Mouse (Mus musculus): Measurements from ENCODE around the gene H2al1c. TPM values are rescaled to one million over a fixed set of nuclear protein-coding genes. Genes with fewer than 3 reads are reported as not detected.
A peak's percentile ranks its signal among the peaks of the same experiment; 100 is the strongest.
"Not testable (repeated sequence)": the region's sequence is repeated elsewhere in the genome, so short reads cannot be mapped to it uniquely, and the experiment has no call there.

The H2al1c gene
- not detected for total RNA-seq (2021)

DNA sequence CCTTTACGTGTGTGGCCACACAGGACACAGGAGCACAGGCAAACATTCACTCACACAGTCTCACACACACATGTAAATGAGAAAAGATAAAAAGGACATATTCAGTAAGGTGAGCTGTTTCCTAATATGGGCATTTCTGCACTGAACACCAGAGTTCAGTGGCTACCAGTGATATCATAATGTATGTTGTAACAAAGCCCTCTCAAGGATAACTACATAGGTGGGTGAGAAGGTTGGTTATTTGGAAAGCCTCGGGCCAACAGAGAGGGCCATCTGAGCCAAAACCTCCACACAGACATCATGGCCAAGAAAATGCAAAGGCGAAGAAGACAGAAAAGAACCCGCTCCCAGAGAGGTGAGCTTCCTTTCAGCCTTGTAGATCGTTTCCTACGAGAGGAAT lies at the start of gene H2al1c:
Gene H2al1c (plus strand): TSS at position 301 of the 400 bp plus-strand sequence.
- DNase-seq (ENCODE audit: extremely low spot score in 1 of 2, low spot score in 1 of 2), result not testable (repeated sequence)

DNA sequence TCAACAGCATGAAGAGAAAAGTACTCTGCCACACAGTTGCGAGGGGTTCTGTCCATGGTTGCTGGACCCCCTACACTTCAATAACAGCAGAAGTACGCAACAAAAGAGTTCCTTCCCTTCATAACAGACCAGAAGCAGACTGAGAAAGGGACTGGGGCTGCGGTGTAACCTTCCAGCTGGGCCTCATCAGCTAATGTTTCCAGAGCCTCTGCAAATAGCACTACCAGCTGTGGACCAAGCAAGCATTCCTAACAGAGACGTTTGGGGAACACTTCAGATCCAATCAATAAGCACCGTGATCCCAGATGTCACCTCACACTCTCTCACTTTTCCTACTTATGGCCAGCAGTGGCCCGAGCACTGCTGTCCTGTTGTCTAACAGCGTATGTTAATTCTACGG lies 40.5 kb upstream of the H2al1c start:
- DNase-seq (ENCODE audit: extremely low spot score in 1 of 2, low spot score in 1 of 2), result no peak

GRCm38 (mm10) chrX:11267791-11268190 lies 37.7 kb upstream of the H2al1c start:
- no peak for DNase-seq (ENCODE audit: extremely low spot score in 1 of 2, low spot score in 1 of 2)

DNA sequence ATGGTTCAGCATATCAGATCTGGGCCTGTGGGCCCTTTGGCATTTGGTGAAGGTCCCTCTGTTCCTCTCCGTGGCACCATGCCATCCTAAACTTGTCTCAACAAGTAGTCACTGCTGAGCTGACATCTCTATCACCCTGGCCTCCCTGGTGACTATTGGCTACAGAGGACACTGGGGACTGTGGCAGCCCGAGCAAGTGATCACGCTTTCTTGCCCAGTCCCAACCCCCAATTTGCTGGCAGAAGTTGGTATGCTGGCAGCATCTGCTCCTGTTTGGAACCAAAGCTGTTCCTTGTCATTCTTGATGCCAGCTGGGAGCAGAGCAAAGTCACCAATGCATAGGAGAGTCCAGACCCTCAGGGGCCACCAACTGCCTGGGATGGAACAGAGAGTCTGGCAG lies 36.4 kb upstream of the H2al1c start:
- DNase-seq (ENCODE audit: extremely low spot score in 1 of 2, low spot score in 1 of 2), result peak in 1 of 2 experiments; percentile 10

GRCm38 (mm10) chrX:11273190-11273589 lies 32.3 kb upstream of the H2al1c start:
- no peak for DNase-seq (ENCODE audit: extremely low spot score in 1 of 2, low spot score in 1 of 2)

DNA sequence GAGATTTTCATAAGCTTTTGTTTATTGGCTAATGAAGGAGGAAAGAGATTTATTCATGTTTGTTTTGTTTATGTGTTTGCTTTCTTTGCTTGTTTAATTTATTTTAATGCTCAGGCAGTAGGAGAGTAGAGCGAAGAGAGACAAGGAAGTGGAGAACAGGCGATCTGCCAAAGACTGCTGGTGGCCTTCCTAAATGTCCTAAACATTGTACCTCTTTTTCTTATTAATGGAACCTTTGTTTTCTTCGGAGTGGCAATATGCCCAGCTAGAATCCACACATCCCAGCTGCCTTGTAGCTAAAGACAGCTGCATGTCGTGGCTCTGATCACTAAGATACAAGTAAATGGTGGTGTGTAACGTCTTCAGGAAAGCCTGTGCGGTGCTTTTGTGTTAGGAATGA lies 28.4 kb upstream of the H2al1c start:
- no peak for DNase-seq (ENCODE audit: extremely low spot score in 1 of 2, low spot score in 1 of 2)

GRCm38 (mm10) chrX:11280741-11281140 lies 24.7 kb upstream of the H2al1c start:
- no peak for DNase-seq (ENCODE audit: extremely low spot score in 1 of 2, low spot score in 1 of 2)

GRCm38 (mm10) chrX:11288306-11288882 lies 17.1 kb upstream of the H2al1c start:
- no peak for DNase-seq (ENCODE audit: extremely low spot score in 1 of 2, low spot score in 1 of 2)

- no peak for DNase-seq (ENCODE audit: extremely low spot score in 1 of 2, low spot score in 1 of 2)
Observed at GRCm38 (mm10) chrX:11289244-11289643, 16.2 kb upstream of the H2al1c start.

DNA sequence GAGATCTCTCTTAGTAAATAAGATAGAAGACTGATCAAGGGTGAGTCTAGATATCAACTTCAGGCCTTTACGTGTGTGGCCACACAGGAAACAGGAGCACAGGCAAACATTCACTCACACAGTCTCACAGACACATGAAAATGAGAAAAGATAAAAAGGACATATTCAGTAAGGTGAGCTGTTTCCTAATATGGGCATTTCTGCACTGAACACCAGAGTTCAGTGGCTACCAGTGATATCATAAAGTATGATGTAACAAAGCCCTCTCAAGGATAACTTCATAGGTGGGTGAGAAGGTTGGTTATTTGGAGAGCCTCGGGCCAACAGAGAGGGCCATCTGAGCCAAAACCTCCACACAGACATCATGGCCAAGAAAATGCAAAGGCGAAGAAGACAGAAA lies 6.5 kb upstream of the H2al1c start, which contains the start of gene H2al1a:
Gene H2al1a (plus strand): TSS at position 301 of the 400 bp plus-strand sequence.
- DNase-seq (ENCODE audit: extremely low spot score in 1 of 2, low spot score in 1 of 2), result not testable (repeated sequence)

DNA sequence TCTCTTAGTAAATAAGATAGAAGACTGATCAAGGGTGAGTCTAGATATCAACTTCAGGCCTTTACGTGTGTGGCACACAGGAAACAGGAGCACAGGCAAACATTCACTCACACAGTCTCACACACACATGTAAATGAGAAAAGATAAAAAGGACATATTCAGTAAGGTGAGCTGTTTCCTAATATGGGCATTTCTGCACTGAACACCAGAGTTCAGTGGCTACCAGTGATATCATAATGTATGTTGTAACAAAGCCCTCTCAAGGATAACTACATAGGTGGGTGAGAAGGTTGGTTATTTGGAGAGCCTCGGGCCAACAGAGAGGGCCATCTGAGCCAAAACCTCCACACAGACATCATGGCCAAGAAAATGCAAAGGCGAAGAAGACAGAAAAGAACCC lies 3.3 kb upstream of the H2al1c start, which contains the start of gene H2al1b:
Gene H2al1b (plus strand): TSS at position 301 of the 400 bp plus-strand sequence.
- DNase-seq (ENCODE audit: extremely low spot score in 1 of 2, low spot score in 1 of 2), result not testable (repeated sequence)

DNA sequence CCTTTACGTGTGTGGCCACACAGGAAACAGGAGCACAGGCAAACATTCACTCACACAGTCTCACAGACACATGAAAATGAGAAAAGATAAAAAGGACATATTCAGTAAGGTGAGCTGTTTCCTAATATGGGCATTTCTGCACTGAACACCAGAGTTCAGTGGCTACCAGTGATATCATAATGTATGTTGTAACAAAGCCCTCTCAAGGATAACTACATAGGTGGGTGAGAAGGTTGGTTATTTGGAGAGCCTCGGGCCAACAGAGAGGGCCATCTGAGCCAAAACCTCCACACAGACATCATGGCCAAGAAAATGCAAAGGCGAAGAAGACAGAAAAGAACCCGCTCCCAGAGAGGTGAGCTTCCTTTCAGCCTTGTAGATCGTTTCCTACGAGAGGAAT lies 3.1 kb downstream of the H2al1c start, which contains the start of gene H2al1d:
Gene H2al1d (plus strand): TSS at position 301 of the 400 bp plus-strand sequence.
- DNase-seq (ENCODE audit: extremely low spot score in 1 of 2, low spot score in 1 of 2), result not testable (repeated sequence)

GRCm38 (mm10) chrX:11311634-11312033 lies 6.2 kb downstream of the H2al1c start, which contains the start of gene H2al1e:
H2al1e (plus strand) TSS chrX:11311934.
- not testable (repeated sequence) for DNase-seq (ENCODE audit: extremely low spot score in 1 of 2, low spot score in 1 of 2)

GRCm38 (mm10) chrX:11314858-11315257 lies 9.4 kb downstream of the H2al1c start, which contains the start of gene H2al1f:
H2al1f (plus strand) TSS chrX:11315158.
- DNase-seq (ENCODE audit: extremely low spot score in 1 of 2, low spot score in 1 of 2), result not testable (repeated sequence)

DNA sequence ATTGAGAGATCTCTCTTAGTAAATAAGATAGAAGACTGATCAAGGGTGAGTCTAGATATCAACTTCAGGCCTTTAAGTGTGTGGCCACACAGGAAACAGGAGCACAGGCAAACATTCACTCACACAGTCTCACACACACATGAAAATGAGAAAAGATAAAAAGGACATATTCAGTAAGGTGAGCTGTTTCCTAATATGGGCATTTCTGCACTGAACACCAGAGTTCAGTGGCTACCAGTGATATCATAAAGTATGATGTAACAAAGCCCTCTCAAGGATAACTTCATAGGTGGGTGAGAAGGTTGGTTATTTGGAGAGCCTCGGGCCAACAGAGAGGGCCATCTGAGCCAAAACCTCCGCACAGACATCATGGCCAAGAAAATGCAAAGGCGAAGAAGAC lies 12.5 kb downstream of the H2al1c start, which contains the start of gene H2al1g:
Gene H2al1g (plus strand): TSS at position 301 of the 400 bp plus-strand sequence.
- not testable (repeated sequence) for DNase-seq (ENCODE audit: extremely low spot score in 1 of 2, low spot score in 1 of 2)

DNA sequence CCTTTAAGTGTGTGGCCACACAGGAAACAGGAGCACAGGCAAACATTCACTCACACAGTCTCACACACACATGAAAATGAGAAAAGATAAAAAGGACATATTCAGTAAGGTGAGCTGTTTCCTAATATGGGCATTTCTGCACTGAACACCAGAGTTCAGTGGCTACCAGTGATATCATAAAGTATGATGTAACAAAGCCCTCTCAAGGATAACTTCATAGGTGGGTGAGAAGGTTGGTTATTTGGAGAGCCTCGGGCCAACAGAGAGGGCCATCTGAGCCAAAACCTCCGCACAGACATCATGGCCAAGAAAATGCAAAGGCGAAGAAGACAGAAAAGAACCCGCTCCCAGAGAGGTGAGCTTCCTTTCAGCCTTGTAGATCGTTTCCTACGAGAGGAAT lies 15.7 kb downstream of the H2al1c start, which contains the start of gene H2al1h:
Gene H2al1h (plus strand): TSS at position 301 of the 400 bp plus-strand sequence.
- DNase-seq (ENCODE audit: extremely low spot score in 1 of 2, low spot score in 1 of 2), result not testable (repeated sequence)

- not testable (repeated sequence) for DNase-seq (ENCODE audit: extremely low spot score in 1 of 2, low spot score in 1 of 2)
Observed at GRCm38 (mm10) chrX:11324359-11324758, 18.9 kb downstream of the H2al1c start, which contains the start of gene H2al1i. H2al1i (plus strand) TSS chrX:11324659.

GRCm38 (mm10) chrX:11327522-11327921 lies 22.1 kb downstream of the H2al1c start, which contains the start of gene H2al1j:
H2al1j (plus strand) TSS chrX:11327822.
- not testable (repeated sequence) for DNase-seq (ENCODE audit: extremely low spot score in 1 of 2, low spot score in 1 of 2)

DNA sequence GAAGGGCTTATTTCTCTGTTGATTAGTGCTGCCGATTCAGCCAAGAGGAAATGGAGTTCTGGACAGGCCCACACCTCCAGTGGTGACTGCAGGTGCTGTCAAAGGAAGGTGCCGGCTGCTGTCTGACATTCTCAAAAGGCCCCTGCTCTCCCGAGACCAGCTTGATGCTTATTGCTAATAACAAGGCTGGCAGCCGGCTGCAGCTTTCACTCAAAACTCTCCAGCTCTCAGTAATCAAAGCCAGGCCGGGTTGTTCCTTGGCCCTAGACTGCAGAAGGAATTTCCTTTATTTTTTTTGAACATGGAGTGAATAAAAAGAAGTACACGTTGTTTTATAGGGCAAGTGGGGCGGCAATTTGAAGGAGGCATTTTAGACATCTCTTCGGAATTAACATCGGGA lies 40.3 kb downstream of the H2al1c start:
- peak in 1 of 2 experiments; percentile 15 for DNase-seq (ENCODE audit: extremely low spot score in 1 of 2, low spot score in 1 of 2)

- no peak for DNase-seq (ENCODE audit: extremely low spot score in 1 of 2, low spot score in 1 of 2)
Observed at GRCm38 (mm10) chrX:11346756-11347155, 41.3 kb downstream of the H2al1c start.
